Mouse (Mus musculus): Measurements from ENCODE around the gene Mrps25.
A peak's percentile ranks its signal among the peaks of the same experiment; 100 is the strongest.

The Mrps25 gene

GRCm38 (mm10) chr6:92183621-92184131, at the start of gene Mrps25:
TSS of gene Mrps25 (minus strand) at chr6:92184033.
- DNase-seq = peak; percentile 45 to 70

DNA sequence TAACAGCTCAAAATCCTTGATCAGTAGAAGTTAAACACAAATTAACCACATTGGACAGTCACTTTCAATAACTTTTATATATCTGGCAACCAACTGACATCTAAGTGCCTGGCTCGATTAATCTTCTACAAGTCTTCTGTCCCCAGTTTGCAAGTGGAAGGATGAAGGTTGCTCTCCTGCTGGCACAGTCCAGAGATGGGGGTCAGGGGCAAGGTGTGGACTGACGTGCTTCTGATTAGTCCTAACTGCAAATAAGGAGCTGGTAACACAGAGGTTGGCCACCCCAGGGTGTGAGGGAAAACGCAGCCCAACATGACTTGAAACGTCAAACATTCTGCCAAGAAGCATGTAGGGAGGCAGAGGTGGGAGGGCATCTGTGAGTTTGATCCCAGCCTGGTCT, 47.9 kb upstream of the Mrps25 start:
- DNase-seq = no peak

GRCm38 (mm10) chr6:92231356-92231755, 47.5 kb upstream of the Mrps25 start:
- no peak for DNase-seq

DNA sequence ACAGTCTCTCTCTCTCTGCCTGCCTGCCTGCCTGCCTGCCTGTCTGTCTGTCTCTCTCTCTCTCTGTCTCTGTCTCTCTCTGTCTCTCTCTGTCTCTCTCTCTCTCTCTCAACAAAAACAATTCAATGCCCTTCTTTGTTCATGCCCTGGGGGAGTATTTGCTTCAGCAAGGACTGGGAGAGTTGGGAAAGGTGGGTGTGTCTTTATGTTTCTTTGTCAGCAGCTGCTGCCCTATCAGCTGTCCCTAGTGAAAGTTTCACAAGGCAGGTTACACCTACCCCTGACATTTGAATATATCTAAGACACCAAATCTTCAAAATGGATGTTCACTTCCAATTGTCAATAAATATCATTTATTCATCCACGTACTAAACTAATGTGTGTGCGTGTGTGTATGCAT, 45.8 kb upstream of the Mrps25 start:
- DNase-seq = no peak

DNA sequence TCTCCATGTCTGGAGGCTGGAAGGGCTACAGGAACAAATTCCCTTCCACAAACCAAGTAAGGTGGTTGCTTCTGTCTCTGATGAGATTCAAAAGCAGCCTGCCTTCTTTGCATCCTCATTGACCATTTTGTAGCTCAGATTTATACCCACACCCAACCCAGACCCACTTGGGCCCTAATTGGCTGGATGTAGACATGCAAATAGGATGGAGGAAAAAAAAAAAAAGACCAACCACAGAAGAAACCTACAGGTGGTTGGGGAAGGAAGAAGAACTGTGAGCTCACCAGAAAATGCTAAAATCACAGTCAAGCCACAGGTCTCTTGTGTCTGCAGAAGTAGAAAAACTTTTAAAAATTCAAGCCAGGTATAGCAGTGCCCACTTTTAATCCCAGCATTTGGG, 45.3 kb upstream of the Mrps25 start:
- DNase-seq = no peak

- DNase-seq = no peak
Measured at GRCm38 (mm10) chr6:92224981-92225380, 41.1 kb upstream of the Mrps25 start.

GRCm38 (mm10) chr6:92222021-92222420, 38.2 kb upstream of the Mrps25 start:
- no peak for DNase-seq

- DNase-seq = no peak
Measured at GRCm38 (mm10) chr6:92221604-92222003, 37.8 kb upstream of the Mrps25 start.

- DNase-seq = peak in 1 of 2 experiments; percentile 25
Measured at GRCm38 (mm10) chr6:92219445-92219844, 35.6 kb upstream of the Mrps25 start.

DNA sequence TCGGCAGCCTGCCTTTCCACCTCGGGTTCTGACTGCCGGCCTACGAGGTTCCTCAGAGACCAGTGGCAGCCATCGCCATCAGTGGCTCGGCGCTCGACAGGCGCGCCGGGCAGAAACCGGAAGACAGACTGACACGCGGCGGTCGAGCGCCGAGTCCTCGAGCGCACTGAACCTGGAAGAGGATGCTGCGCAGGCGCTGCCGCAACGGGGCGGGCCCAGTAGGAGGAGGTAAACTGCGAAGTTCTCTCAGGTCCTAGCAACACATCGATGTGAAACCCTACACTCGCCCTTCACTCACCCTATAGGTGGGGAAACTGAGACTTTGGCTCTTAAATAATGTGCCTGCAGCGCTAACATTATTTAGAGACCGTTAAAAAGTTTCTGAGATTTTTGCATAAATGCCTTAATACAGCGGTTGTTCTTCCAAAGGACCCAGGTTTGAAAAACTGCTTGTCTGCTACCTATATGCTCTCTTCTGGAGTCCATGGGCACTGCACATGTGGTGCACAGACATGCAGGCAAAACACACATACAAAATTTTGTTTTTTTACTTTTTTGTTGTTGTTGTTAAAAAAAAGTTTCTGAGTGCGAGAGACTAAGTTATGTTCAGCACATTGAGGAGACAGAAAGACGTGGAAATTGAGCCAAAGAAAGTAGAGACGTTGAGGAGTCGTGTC, 31.1 kb upstream of the Mrps25 start, which contains the start of gene Rbsn:
Gene Rbsn (minus strand): TSS at position 153 of the 677 bp plus-strand sequence.
- peak; percentile 83 to 89 for DNase-seq

DNA sequence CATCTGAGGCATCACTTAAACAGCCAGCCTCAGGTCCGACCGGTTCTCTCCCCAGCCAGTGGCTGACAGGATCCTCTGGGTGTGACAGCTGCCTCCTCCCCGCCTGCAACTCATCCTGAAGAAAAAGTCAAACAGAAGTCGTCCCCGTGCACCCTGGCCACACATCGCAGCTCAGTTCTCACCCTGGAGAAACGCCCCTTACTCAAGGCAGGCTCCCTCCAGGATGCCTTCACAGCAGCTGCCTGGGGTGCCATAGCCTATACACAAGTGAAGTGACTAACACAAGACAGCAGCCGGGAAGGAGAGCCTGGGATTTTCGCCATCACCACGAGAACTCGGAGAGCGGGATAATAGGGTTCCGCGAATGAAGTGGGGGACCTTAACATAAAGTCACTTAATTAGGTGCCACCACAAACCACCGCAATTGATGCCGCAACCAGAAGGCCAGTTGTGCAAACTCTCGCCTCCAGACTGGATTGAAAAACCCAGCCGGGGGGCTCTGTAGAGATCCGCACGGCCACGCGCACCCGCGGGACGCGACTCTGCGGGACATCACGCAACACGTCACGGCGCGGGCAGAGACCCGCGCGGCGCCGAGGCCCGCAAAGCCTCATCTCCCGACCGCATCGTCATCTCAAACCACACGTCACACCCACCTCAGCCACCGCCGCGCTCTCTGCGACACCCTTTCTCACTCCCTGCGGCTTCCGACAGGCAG, 30.4 kb upstream of the Mrps25 start:
- DNase-seq = peak in 1 of 2 experiments; percentile 10

GRCm38 (mm10) chr6:92199414-92199813, 15.6 kb upstream of the Mrps25 start:
- no peak for DNase-seq

GRCm38 (mm10) chr6:92184178-92184577, 345 bp upstream of the Mrps25 start:
- no peak for DNase-seq

DNA sequence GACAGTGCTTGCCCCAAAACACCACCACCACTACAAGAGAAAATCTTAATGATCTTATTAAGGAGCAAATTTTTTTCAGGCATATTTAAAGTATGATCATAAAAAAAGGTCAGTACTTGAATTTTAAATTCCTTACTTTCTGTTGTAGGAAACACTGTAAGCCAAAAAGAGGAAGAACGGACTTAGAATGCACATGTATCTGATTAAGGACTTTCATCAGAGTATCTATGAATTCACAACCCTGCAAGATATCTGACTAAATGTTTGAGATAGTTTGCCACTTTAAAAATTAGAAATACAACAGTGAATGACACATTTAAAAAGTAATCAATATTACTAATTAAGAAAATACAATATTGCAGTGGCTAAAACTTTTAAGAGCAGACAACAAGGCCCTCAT, 7.4 kb downstream of the Mrps25 start:
- DNase-seq = no peak

- DNase-seq = no peak
Measured at GRCm38 (mm10) chr6:92162724-92163123, 21.1 kb downstream of the Mrps25 start.

DNA sequence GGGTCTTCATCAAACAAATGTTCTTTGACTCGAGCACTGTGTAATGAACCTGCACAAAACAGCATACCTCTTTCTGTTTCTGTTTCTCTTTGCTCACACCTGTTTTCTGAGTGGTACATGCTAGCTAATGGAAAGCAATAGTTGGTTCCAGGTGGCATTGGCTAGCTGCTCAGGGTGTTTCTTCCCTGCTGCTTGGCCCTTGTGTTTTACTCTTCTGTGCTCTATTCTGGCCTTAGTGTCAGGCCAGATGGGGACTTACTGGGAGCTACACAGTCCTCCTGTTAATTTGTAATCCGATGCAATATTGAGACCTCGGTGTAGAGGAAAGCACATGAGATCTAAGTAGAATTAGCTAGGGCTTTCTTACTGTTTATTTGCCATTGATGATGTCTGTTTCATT, 25.0 kb downstream of the Mrps25 start:
- DNase-seq = no peak

GRCm38 (mm10) chr6:92153774-92154173, 30.1 kb downstream of the Mrps25 start:
- DNase-seq = no peak

GRCm38 (mm10) chr6:92145881-92146280, 38.0 kb downstream of the Mrps25 start:
- DNase-seq = no peak

- no peak for DNase-seq
Measured at GRCm38 (mm10) chr6:92136356-92136755, 47.5 kb downstream of the Mrps25 start.

- DNase-seq = no peak
Measured at GRCm38 (mm10) chr6:92133617-92134016, 50.2 kb downstream of the Mrps25 start.

GRCm38 (mm10) chr6:92132021-92132911, 51.6 kb downstream of the Mrps25 start:
- peak in 1 of 2 experiments; percentile 17 for DNase-seq

- DNase-seq = no peak
Measured at GRCm38 (mm10) chr6:92131456-92131855, 52.4 kb downstream of the Mrps25 start.

- no peak for DNase-seq
Measured at GRCm38 (mm10) chr6:92126861-92127468, 56.9 kb downstream of the Mrps25 start.

All from spleen, adult 18-20 months (tissue).